Mouse (Mus musculus): ENCODE results near the gene 1700069L16Rik. TPM values are rescaled to one million over a fixed set of nuclear protein-coding genes. Genes with fewer than 3 reads are reported as not detected.

Gene 1700069L16Rik
- polyA plus RNA-seq, 2 experiments, result not detected

- H3K4me2 ChIP-seq (ENCODE audit: low read depth), result no peak overlapping the region
- no peaks in the 10 kb centered on the region for H3K9me3 ChIP-seq (ENCODE audit: control insufficient read depth, low read length)
- no peaks in the 10 kb centered on the region for H3K27me3 ChIP-seq (ENCODE audit: control insufficient read depth, insufficient read depth, low read length)
- no peak overlapping the region for H3K4me3 ChIP-seq (ENCODE audit: insufficient read depth in 1 of 2, low read depth in 2 of 2, low read length in 2 of 2)
- no peak for TF ChIP-seq CTCF (IDR thresholded peaks at IDR 0.05; ENCODE audit: low read depth)
- TF ChIP-seq EP300 (IDR thresholded peaks at IDR 0.05; ENCODE audit: low read depth), result no peak
- no peak overlapping the region for H3K27ac ChIP-seq
- 60% methylated on average over 5 of the region's 5 CpGs for WGBS (ENCODE audit: insufficient replicate concordance)
- H3K36me3 ChIP-seq (replicated peaks; ENCODE audit: control insufficient read depth, insufficient read depth, low read depth), result no peaks in the 10 kb centered on the region
- ATAC-seq (ENCODE audit: insufficient read depth) (no peak), DNase-seq (ENCODE audit: low read depth in 3 of 3, low spot score in 3 of 3) (no peak)
- no peak overlapping the region for H3K9ac ChIP-seq (replicated peaks)
- H3K4me1 ChIP-seq (replicated peaks; ENCODE audit: control insufficient read depth in 2 of 2, insufficient read depth in 2 of 2, low read length in 1 of 2), result no peaks in the 10 kb centered on the region
These were observed 41.3 kb downstream of the 1700069L16Rik start for GRCm38 (mm10) chr5:113683246-113683645.

GRCm38 (mm10) chr5:113682472-113682871 lies 42.1 kb downstream of the 1700069L16Rik start:
- Histone ChIP-seq H3K4me2 (ENCODE audit: low read depth) (no peak overlapping the region), H3K4me1 (replicated peaks; ENCODE audit: control insufficient read depth in 2 of 2, insufficient read depth in 2 of 2, low read length in 1 of 2) (no peaks in the 10 kb centered on the region), H3K9ac (replicated peaks) (no peak overlapping the region), H3K4me3 (ENCODE audit: insufficient read depth in 1 of 2, low read depth in 2 of 2, low read length in 2 of 2) (no peak overlapping the region), H3K36me3 (replicated peaks; ENCODE audit: control insufficient read depth, insufficient read depth, low read depth) (no peaks in the 10 kb centered on the region), H3K27me3 (ENCODE audit: control insufficient read depth, insufficient read depth, low read length) (no peaks in the 10 kb centered on the region), H3K27ac (no peak overlapping the region), H3K9me3 (ENCODE audit: control insufficient read depth, low read length) (no peaks in the 10 kb centered on the region)
- no peak for DNase-seq (ENCODE audit: low read depth in 3 of 3, low spot score in 3 of 3)
- ATAC-seq (ENCODE audit: insufficient read depth), result no peak
- WGBS (ENCODE audit: insufficient replicate concordance), result 48% methylated on average over 3 of the region's 3 CpGs
- no peak for TF ChIP-seq EP300 (IDR thresholded peaks at IDR 0.05; ENCODE audit: low read depth)
- TF ChIP-seq CTCF (IDR thresholded peaks at IDR 0.05; ENCODE audit: low read depth), result no peak

- no peaks in the 10 kb centered on the region for H3K9me3 ChIP-seq (ENCODE audit: control insufficient read depth, low read length)
- no peak for TF ChIP-seq EP300 (IDR thresholded peaks at IDR 0.05; ENCODE audit: low read depth)
- TF ChIP-seq CTCF (IDR thresholded peaks at IDR 0.05; ENCODE audit: low read depth), result no peak
- no peak for ATAC-seq (ENCODE audit: insufficient read depth)
- H3K27me3 ChIP-seq (ENCODE audit: control insufficient read depth, insufficient read depth, low read length), result no peaks in the 10 kb centered on the region
- WGBS (ENCODE audit: insufficient replicate concordance), result 69% methylated on average over 14 of the region's 14 CpGs
- H3K27ac ChIP-seq, result no peak overlapping the region
- H3K36me3 ChIP-seq (replicated peaks; ENCODE audit: control insufficient read depth, insufficient read depth, low read depth), result no peaks in the 10 kb centered on the region
- no peak for DNase-seq (ENCODE audit: low read depth in 3 of 3, low spot score in 3 of 3)
- no peak overlapping the region for H3K4me2 ChIP-seq (ENCODE audit: low read depth)
- no peak overlapping the region for H3K9ac ChIP-seq (replicated peaks)
- no peaks in the 10 kb centered on the region for H3K4me1 ChIP-seq (replicated peaks; ENCODE audit: control insufficient read depth in 2 of 2, insufficient read depth in 2 of 2, low read length in 1 of 2)
- H3K4me3 ChIP-seq (ENCODE audit: insufficient read depth in 1 of 2, low read depth in 2 of 2, low read length in 2 of 2), result no peak overlapping the region
These were observed 43.4 kb downstream of the 1700069L16Rik start for GRCm38 (mm10) chr5:113681219-113681618.

- H3K9me3 ChIP-seq (ENCODE audit: control insufficient read depth, low read length), result no peaks in the 10 kb centered on the region
- H3K9ac ChIP-seq (replicated peaks), result no peak overlapping the region
- no peaks in the 10 kb centered on the region for H3K36me3 ChIP-seq (replicated peaks; ENCODE audit: control insufficient read depth, insufficient read depth, low read depth)
- no peak overlapping the region for H3K27ac ChIP-seq
- 73% methylated on average over 4 of the region's 4 CpGs for WGBS (ENCODE audit: insufficient replicate concordance)
- TF ChIP-seq EP300 (IDR thresholded peaks at IDR 0.05; ENCODE audit: low read depth), result no peak
- no peak overlapping the region for H3K4me2 ChIP-seq (ENCODE audit: low read depth)
- H3K4me3 ChIP-seq (ENCODE audit: insufficient read depth in 1 of 2, low read depth in 2 of 2, low read length in 2 of 2), result no peak overlapping the region
- no peaks in the 10 kb centered on the region for H3K27me3 ChIP-seq (ENCODE audit: control insufficient read depth, insufficient read depth, low read length)
- no peak for ATAC-seq (ENCODE audit: insufficient read depth)
- no peak for DNase-seq (ENCODE audit: low read depth in 3 of 3, low spot score in 3 of 3)
- no peaks in the 10 kb centered on the region for H3K4me1 ChIP-seq (replicated peaks; ENCODE audit: control insufficient read depth in 2 of 2, insufficient read depth in 2 of 2, low read length in 1 of 2)
These were observed 45.1 kb downstream of the 1700069L16Rik start for GRCm38 (mm10) chr5:113679509-113679908.

DNA sequence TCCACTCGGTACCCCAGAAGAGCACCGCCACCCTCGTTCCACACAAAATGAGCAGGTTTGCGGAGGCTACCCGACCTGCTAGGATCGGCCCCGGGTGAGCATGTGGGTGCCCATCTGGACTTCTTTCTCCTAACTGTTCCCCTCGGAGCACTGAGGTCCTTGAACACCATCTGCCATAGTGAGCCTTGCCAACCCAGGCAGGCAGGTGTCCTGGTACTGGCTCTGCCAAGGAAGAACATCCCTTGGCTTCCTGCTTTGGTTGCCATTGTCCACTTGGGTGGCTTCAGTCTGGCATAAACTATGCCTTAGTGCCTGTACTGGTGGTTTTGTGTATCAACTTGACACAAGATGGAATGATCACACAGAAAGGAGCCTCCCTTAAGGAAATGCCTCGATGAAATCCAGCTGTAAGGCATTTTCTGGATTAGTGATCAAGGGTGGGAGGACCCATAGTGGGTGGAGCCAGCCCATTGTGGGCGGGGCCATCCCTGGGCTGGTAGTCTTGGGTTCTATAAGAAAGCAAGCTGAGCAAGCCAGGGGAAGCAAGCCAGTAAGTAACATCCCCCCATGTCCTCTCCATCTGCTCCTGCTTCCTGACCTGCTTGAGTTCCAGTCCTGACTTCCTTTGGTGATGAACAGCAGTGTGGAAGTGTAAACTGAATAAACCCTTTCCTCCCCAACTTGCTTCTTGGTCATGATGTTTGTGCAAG lies 45.7 kb downstream of the 1700069L16Rik start:
- TF ChIP-seq CTCF (IDR thresholded peaks at IDR 0.05; ENCODE audit: low read depth) (no peak), EP300 (IDR thresholded peaks at IDR 0.05; ENCODE audit: low read depth) (no peak)
- Histone ChIP-seq H3K27ac (no peak overlapping the region), H3K4me2 (ENCODE audit: low read depth) (no peak overlapping the region), H3K36me3 (replicated peaks; ENCODE audit: control insufficient read depth, insufficient read depth, low read depth) (no peaks in the 10 kb centered on the region), H3K9ac (replicated peaks) (no peak overlapping the region), H3K27me3 (ENCODE audit: control insufficient read depth, insufficient read depth, low read length) (no peaks in the 10 kb centered on the region), H3K4me1 (replicated peaks; ENCODE audit: control insufficient read depth in 2 of 2, insufficient read depth in 2 of 2, low read length in 1 of 2) (no peaks in the 10 kb centered on the region), H3K9me3 (ENCODE audit: control insufficient read depth, low read length) (no peaks in the 10 kb centered on the region), H3K4me3 (ENCODE audit: insufficient read depth in 1 of 2, low read depth in 2 of 2, low read length in 2 of 2) (no peak overlapping the region)
- ATAC-seq (ENCODE audit: insufficient read depth) (no peak), DNase-seq (ENCODE audit: low read depth in 3 of 3, low spot score in 3 of 3) (no peak)
- WGBS (ENCODE audit: insufficient replicate concordance), result 64% methylated on average over 10 of the region's 10 CpGs
